Mouse (Mus musculus) forebrain, embryonic 11.5 days (tissue): ENCODE results near the gene Togaram2. TPM values are rescaled to one million over a fixed set of nuclear protein-coding genes. Genes with fewer than 3 reads are reported as not detected.

Experiments used
- ATAC-seq: fragments of 200-750 bp; cut with Nextera tagmentation; replicated peaks from 2 replicates; pipeline ENCODE4 v1.8.0; 2017; ENCODE audit warnings: moderate TSS enrichment; ENCODE audit not compliant: low FRiP score
- DNase-seq: peaks from one replicate; pipeline ENCODE4 v3.0.0-alpha.2; 2017; ENCODE audit warnings: low spot score
- H3K27ac ChIP-seq: fragments of 300-500 bp; sonication (generic); 2 replicates; pipeline ENCODE4 v1.5.1; 2014; ENCODE audit warnings: low read depth, low read length
- H3K27me3 ChIP-seq: fragments of 300-500 bp; sonication (generic); 2 replicates; pipeline ENCODE4 v1.6.1; 2014; ENCODE audit warnings: mild to moderate bottlenecking, low read length, mixed read lengths; ENCODE audit not compliant: control insufficient read depth, insufficient read depth
- H3K36me3 ChIP-seq: fragments of 300-500 bp; sonication (generic); 2 replicates; pipeline ENCODE4 v1.6.1; 2014; ENCODE audit warnings: mild to moderate bottlenecking, low read length, moderate library complexity, mixed read lengths; ENCODE audit not compliant: control insufficient read depth, insufficient read depth
- H3K4me1 ChIP-seq: fragments of 300-500 bp; sonication (generic); replicated peaks from 2 replicates; pipeline ENCODE4 v1.6.1; 2014; ENCODE audit warnings: low read length, mixed read lengths; ENCODE audit not compliant: control insufficient read depth, insufficient read depth
- H3K4me2 ChIP-seq: fragments of 300-500 bp; sonication (generic); 2 replicates; pipeline ENCODE4 v1.6.1; 2014; ENCODE audit warnings: low read depth, mild to moderate bottlenecking, low read length, moderate library complexity, mixed read lengths; ENCODE audit not compliant: severe bottlenecking
- H3K4me3 ChIP-seq: fragments of 300-500 bp; sonication (generic); 2 replicates; pipeline ENCODE4 v1.5.1; 2014; ENCODE audit warnings: low read depth, low read length
- H3K9ac ChIP-seq: fragments of 300-500 bp; sonication (generic); 2 replicates; pipeline ENCODE4 v1.6.1; 2014; ENCODE audit warnings: low read length
- H3K9me3 ChIP-seq: fragments of 300-500 bp; sonication (generic); 2 replicates; pipeline ENCODE4 v1.6.1; 2016; ENCODE audit warnings: low read length, mixed read lengths; ENCODE audit not compliant: control insufficient read depth
- WGBS: fragments of 180-500 bp; shearing (Covaris S2); extraction: QIAGEN DNeasy Blood & Tissue Kit; methylation state at CpG from one replicate; pipeline ENCODE4 v1.1.7; 2014; 5-methylcytosine and 5-hydroxymethylcytosine counted together
- polyA plus RNA-seq: library from polyadenylated mRNA; unstranded; fragments of >200 nt; fragmentation: Nextera tagmentation; extraction: Ambion mirVana; gene quantifications from 2 replicates; pipeline ENCODE4 v1.2.1, GENCODE M21; 2014

Togaram2 gene
- polyA plus RNA-seq, 1 experiment from 2014 or later, result 0.05 TPM

DNA sequence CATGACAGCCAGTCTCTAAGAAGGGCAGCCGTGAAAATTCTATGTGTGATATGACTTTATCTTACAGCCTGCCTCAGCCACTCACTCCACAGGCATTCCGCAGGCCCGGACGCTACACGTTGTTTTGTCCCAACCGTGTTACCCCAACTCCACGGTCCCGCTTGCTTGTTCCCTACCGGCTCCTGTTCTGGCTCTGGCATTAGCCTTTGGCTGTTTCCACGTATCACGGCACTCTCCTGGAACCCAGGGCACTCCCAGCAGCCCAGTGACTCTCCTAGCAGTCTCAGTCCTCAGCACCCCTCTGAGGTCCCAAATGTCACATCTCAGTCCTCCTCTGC is 25.5 kb downstream of the Togaram2 start:
- ATAC-seq (no peak), DNase-seq (no peak)
- no peaks in the 10 kb centered on the region for H3K4me1 ChIP-seq
- H3K36me3 ChIP-seq, result no peaks in the 10 kb centered on the region
- H3K27ac ChIP-seq, result no peak overlapping the region
- no peaks in the 10 kb centered on the region for H3K27me3 ChIP-seq
- H3K9ac ChIP-seq, result no peak overlapping the region
- no peaks in the 10 kb centered on the region for H3K9me3 ChIP-seq
- no peak overlapping the region for H3K4me3 ChIP-seq
- no peak overlapping the region for H3K4me2 ChIP-seq
- WGBS, result 89% methylated on average over 11 of the region's 11 CpGs

GRCm38 (mm10) chr17:71705113-71705512 is 32.1 kb downstream of the Togaram2 start:
- H3K27me3 ChIP-seq, result no peaks in the 10 kb centered on the region
- no peak overlapping the region for H3K4me2 ChIP-seq
- no peak overlapping the region for H3K4me3 ChIP-seq
- 72% methylated on average over 1 of the region's 1 CpGs for WGBS
- DNase-seq (no peak), ATAC-seq (no peak)
- no peaks in the 10 kb centered on the region for H3K4me1 ChIP-seq
- H3K27ac ChIP-seq, result no peak overlapping the region
- H3K9me3 ChIP-seq, result no peaks in the 10 kb centered on the region
- no peaks in the 10 kb centered on the region for H3K36me3 ChIP-seq
- H3K9ac ChIP-seq, result no peak overlapping the region

DNA sequence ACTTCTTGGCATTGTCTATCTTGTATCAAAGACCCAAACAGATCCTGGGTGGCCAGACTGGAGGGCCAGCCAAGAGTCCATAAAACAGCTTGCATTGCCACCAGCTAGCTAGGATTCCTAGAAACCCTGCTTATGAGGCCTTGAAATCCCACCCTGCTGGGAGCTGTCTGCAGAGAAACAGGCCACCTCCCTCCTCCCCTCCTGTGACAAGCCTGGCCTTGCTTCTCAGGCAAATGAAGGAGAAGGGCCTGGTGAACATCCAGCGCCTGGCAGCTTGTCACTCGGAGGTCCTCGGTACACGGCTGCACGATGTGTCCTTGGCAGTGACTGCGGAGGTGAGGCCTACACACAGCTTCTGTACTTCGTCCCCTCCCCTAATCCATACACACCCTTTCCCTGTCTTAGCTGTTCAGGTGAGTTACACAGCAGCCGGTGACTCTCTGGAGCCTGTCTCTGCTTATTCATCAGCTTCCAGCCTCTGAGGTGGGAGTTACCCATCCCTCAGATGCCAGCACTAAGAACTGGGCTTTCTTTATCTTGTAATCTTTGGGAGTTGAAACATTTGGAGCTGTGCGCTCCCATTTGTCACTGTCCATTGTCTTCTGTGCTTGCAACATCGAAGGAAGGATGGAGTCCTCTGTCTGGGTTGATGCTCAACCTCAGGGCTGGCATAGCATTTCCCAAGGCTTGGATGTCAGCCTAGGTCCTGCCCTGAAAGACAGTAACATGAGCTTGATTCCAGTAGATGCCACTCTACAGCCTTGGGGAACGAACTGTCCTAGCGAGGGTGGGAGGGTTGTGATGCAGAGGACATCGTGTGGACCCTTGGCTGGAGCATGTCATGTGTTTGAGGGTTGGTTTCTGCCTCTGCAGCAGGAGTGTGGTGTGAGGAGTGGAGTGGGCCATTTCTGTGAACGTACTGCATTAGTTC is 32.8 kb downstream of the Togaram2 start:
- 90% methylated on average over 14 of the region's 14 CpGs for WGBS
- Histone ChIP-seq H3K27ac (no peak overlapping the region), H3K4me2 (no peak overlapping the region), H3K9ac (no peak overlapping the region), H3K9me3 (no peaks in the 10 kb centered on the region), H3K36me3 (no peaks in the 10 kb centered on the region), H3K4me3 (no peak overlapping the region), H3K27me3 (no peaks in the 10 kb centered on the region), H3K4me1 (no peaks in the 10 kb centered on the region)
- no peak for ATAC-seq
- DNase-seq, result no peak

GRCm38 (mm10) chr17:71707715-71708114 is 34.7 kb downstream of the Togaram2 start:
- DNase-seq, result no peak
- ATAC-seq, result no peak

DNA sequence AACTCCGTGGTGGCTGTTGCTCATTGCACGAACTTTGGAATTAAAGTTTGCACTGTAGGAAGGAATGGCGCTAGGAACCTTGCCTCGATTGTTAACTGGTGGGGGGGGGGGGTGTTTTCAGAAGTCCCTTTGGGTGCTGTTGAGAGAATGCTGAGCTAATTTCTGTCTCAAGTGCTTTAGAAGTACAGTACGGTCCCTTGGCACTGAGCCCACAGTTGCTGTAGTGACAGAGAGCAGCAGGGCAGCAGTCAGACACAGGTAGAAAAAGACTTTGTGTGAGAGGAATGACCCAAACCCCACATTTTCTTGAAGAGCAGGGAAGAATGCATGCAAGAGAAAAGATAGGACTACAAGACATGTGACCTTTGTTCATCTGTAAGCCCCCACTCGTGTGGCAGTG is 39.2 kb downstream of the Togaram2 start:
- no peaks in the 10 kb centered on the region for H3K4me1 ChIP-seq
- ATAC-seq, result no peak
- WGBS, result 85% methylated on average over 6 of the region's 6 CpGs
- no peaks in the 10 kb centered on the region for H3K27me3 ChIP-seq
- H3K4me3 ChIP-seq, result no peak overlapping the region
- no peak for DNase-seq
- no peak overlapping the region for H3K9ac ChIP-seq
- no peaks in the 10 kb centered on the region for H3K9me3 ChIP-seq
- no peaks in the 10 kb centered on the region for H3K36me3 ChIP-seq
- no peak overlapping the region for H3K27ac ChIP-seq
- H3K4me2 ChIP-seq, result no peak overlapping the region

More at GRCm38 (mm10) chr17:71707715-71708114, 34.7 kb downstream of the Togaram2 start:
- H3K36me3 ChIP-seq, result no peaks in the 10 kb centered on the region
- 55% methylated on average over 4 of the region's 4 CpGs for WGBS
- no peak overlapping the region for H3K9ac ChIP-seq
- no peaks in the 10 kb centered on the region for H3K9me3 ChIP-seq
- H3K4me2 ChIP-seq, result no peak overlapping the region
- H3K4me1 ChIP-seq, result no peaks in the 10 kb centered on the region
- H3K27me3 ChIP-seq, result no peaks in the 10 kb centered on the region
- no peak overlapping the region for H3K4me3 ChIP-seq
- no peak overlapping the region for H3K27ac ChIP-seq

DNA sequence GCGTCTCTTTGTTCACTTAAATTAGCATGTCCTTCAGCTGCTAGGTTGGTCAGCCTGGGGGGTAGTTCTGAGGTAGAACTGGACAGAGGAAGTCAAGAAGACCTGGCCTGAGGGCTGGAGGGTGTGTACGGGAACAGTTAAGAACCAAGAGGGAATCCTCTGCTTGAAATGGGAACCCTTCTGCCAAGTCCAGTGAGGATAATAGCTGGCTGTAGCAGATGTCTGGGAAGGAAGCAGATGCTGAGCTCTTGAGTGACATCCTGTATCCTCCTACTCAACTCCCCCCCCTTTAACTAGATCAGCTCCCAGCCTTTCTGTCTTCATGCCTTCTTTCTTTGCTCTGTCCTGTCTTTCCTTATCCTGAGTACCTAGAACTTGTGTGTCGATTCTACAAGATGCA is 42.0 kb downstream of the Togaram2 start:
- no peak for ATAC-seq

DNA sequence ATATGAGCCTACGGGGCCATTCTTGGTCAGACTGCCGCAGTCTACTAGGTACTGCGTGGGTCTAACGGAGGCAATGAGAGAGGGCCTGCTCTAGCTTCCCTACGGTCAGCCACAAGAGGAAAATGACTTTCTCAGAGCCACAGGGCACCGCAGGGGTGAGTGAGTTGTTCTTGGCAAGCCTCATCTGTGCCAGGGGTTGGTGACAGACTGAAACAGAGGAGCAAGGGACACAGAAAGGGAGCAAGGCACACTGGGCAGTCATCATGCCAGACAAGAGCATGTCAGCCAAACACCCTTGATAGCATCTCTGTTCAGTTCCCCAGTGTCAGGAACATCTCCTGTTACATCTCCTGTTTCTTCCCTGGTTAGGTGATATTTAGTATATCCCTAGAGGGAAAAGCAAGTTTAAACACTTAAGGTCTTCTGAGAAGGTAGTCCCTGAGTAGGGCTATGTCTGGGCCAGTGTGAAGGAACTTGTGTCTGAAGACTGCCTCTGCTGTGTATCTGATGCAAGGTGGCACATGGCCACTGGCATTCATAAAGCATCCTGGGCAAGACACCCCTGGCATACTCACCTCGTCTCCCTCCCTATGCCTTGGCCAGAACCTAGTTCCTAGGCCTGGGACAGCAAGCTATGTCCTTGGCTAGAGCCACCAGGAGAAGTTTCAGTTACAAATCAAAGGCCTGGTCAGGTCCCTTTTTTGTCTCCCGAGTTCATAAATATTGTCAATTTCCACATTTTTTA is 45.0 kb downstream of the Togaram2 start:
- H3K9me3 ChIP-seq, result no peaks in the 10 kb centered on the region
- H3K27me3 ChIP-seq, result no peaks in the 10 kb centered on the region
- ATAC-seq, result no peak
- no peaks in the 10 kb centered on the region for H3K36me3 ChIP-seq
- no peak overlapping the region for H3K27ac ChIP-seq
- WGBS, result 91% methylated on average over 8 of the region's 8 CpGs
- H3K4me3 ChIP-seq, result no peak overlapping the region
- no peak overlapping the region for H3K4me2 ChIP-seq
- H3K4me1 ChIP-seq, result no peaks in the 10 kb centered on the region
- DNase-seq, result no peak
- no peak overlapping the region for H3K9ac ChIP-seq

More for the DNA sequence above, 42.0 kb downstream of the Togaram2 start:
- Histone ChIP-seq H3K9me3 (no peaks in the 10 kb centered on the region), H3K4me1 (no peaks in the 10 kb centered on the region), H3K27ac (no peak overlapping the region), H3K4me2 (no peak overlapping the region), H3K9ac (no peak overlapping the region), H3K27me3 (no peaks in the 10 kb centered on the region), H3K36me3 (no peaks in the 10 kb centered on the region), H3K4me3 (no peak overlapping the region)
- 74% methylated on average over 3 of the region's 3 CpGs for WGBS
- DNase-seq, result no peak

DNA sequence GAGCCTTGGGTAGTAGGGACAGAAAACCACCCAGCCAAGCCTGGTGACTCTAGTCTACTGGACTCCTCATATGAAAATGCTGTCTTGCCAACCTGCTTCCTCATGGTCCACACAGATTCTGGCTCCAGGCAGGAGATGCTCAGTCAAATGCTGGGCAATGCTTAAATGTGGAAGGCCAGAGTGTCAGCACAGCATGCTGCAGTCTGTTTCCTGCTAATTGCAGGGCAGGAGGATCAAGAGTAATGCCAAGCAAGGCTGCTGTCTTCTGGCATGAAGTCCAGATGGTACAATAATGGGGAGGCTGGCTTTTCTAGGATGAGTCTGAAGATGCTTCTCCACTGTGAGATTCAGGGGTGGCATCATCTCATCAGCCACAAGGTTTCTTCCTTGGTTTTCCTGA is 47.4 kb downstream of the Togaram2 start:
- H3K9me3 ChIP-seq, result no peaks in the 10 kb centered on the region
- H3K36me3 ChIP-seq, result no peaks in the 10 kb centered on the region
- no peaks in the 10 kb centered on the region for H3K4me1 ChIP-seq
- no peak for DNase-seq
- no peak overlapping the region for H3K4me3 ChIP-seq
- ATAC-seq, result no peak
- no peak overlapping the region for H3K27ac ChIP-seq
- H3K9ac ChIP-seq, result no peak overlapping the region
- no peaks in the 10 kb centered on the region for H3K27me3 ChIP-seq
- H3K4me2 ChIP-seq, result no peak overlapping the region
